Mouse (Mus musculus): ENCODE results near the gene Gpr141. TPM values are rescaled to one million over a fixed set of nuclear protein-coding genes. Genes with fewer than 3 reads are reported as not detected.

Gpr141 gene
- polyA plus RNA-seq (2014; fragmentation: Illumina TruSeq; extraction: RNeasy Lipid Tissue Mini Kit (QIAGEN cat#74804); ENCODE audit: low read depth, low replicate concordance) = 0.44 TPM

GRCm38 (mm10) chr13:19824071-19824470 is at the start of gene Gpr141:
Gpr141 (minus strand) TSS chr13:19824257.

Other genes starting within 250 kb of the Gpr141 start
- 9.2 TPM for gene Epdr1, start 204.3 kb downstream of the Gpr141 start, polyA plus RNA-seq (2014; fragmentation: Illumina TruSeq; extraction: RNeasy Lipid Tissue Mini Kit (QIAGEN cat#74804); ENCODE audit: low read depth, low replicate concordance)
- 4.3 TPM for gene Sfrp4, start 201.2 kb downstream of the Gpr141 start, polyA plus RNA-seq (2014; fragmentation: Illumina TruSeq; extraction: RNeasy Lipid Tissue Mini Kit (QIAGEN cat#74804); ENCODE audit: low read depth, low replicate concordance)
- gene Nme8, start 126.5 kb downstream of the Gpr141 start, polyA plus RNA-seq (2014; fragmentation: Illumina TruSeq; extraction: RNeasy Lipid Tissue Mini Kit (QIAGEN cat#74804); ENCODE audit: low read depth, low replicate concordance) = not detected

Data from kidney, adult 10 weeks (tissue).